Mouse (Mus musculus) layer of hippocampus, adult 2 months (tissue): ENCODE results near the gene Spi1. TPM values are rescaled to one million over a fixed set of nuclear protein-coding genes. Genes with fewer than 3 reads are reported as not detected.

ENCODE experiments used
- DNase-seq, 2 experiments: peaks; one replicate each; pipeline ENCODE4 v3.0.0; 2022; ENCODE audit warnings: low spot score in 2 of 2
- H3K27ac ChIP-seq: fragments of 200-600 bp; 2 replicates; pipeline ENCODE4 v1.8.1; 2022
- H3K4me3 ChIP-seq: fragments of 200-600 bp; 2 replicates; pipeline ENCODE4 v1.8.1; 2022; ENCODE audit warnings: mild to moderate bottlenecking
- CTCF ChIP-seq: fragments of 200-600 bp; conservative IDR thresholded peaks from 2 replicates; pipeline ENCODE4 v1.8.1; 2022; ENCODE audit warnings: antibody characterized with exemption, mild to moderate bottlenecking, moderate library complexity
- total RNA-seq, 2 experiments: library from RNA; stranded (reverse); gene quantifications; 2 replicates each; pipeline ENCODE4 v1.2.3; 2021

Spi1 gene
- total RNA-seq, 2 experiments from 2014 or later, result 2.4 to 5.4 TPM

DNA sequence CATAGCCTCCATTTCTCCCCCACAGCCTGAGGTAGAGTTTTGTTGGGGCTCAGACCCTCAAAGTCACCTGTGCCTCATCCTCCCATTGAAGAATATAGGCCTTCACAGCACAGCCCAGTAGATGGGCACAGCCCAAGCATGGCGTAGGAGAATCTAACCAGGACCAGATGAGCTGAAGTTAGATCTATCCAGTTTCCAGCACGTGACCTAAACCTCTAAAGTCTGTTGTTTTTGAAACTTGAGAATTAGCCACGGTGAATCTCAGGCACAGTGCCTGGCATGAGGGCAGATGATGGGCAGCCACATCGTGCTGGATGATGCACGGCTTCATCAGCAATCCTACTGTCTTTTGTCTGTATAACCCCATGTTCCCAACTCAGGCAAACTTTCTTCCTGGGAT lies 23.8 kb upstream of the Spi1 start:
- Histone ChIP-seq H3K4me3 (no peak overlapping the region), H3K27ac (no peak overlapping the region)
- DNase-seq, result no peak
- no peak for TF ChIP-seq CTCF

DNA sequence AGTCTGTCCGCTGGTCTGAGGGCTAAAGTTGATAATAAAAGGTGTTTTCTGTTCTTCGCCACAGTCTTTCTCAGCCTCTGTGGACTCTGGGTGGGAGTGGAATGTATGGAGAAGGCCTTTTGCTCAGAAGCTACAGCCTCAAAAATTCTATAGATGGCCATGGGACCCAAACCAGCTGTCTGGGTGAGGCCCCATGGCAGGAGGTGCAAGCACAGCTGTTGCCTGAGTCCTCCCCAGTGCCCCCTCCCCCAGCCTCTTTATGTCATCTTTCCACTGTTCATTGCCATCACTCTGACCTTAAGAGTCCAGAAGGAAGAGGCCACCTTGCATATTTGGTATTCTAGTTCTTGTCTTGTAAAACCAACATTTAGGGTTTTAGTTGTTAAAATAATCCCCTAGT lies 22.8 kb upstream of the Spi1 start:
- Histone ChIP-seq H3K27ac (0 out of 2 replicates have a peak overlapping the region, but pooled peaks have one; percentile 85), H3K4me3 (no peak overlapping the region)
- no peak for DNase-seq
- no peak for TF ChIP-seq CTCF

DNA sequence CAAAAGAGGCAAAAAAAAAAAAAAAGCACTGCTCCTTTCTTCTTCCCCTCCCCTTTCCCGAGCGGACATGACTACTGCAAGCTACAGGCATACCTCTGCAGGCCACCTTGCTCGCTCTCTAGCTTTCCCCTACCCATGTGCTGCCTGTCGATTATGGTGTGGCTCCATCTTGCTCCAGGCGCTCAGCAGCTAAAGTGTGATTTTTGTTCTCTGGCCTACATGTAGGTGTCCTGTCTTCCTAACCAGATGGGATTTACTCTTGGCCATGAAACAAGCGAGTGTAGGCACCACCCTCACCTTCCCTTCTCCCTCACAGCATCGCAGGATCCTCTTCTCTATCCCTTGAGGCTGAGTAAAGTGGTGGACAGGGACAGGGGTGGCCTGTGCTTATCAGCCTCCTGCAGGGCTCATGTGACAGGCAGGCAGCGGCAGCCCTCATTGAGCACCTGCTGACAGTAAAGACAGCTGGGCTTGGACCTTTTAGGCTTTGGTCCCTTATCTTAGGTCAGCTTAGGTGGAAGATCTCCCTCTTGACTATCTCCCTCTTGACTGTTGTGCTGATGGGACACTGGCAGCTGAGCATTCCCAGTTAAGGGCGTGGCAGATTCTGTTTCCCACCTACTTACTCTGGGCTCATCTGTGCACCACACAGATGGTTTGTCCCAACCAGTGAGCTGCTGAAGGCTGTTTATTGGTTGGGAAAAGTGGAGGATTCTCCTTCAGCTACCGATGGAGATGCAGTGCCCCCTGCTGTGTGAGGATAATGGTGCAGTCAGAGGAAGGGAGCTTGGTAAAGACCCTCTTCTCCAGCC lies 21.4 kb upstream of the Spi1 start:
- Histone ChIP-seq H3K4me3 (no peak overlapping the region), H3K27ac (peak overlapping the region; percentile 85)
- peak; percentile 87 for TF ChIP-seq CTCF
- DNase-seq, result peak; percentile 78 to 83

DNA sequence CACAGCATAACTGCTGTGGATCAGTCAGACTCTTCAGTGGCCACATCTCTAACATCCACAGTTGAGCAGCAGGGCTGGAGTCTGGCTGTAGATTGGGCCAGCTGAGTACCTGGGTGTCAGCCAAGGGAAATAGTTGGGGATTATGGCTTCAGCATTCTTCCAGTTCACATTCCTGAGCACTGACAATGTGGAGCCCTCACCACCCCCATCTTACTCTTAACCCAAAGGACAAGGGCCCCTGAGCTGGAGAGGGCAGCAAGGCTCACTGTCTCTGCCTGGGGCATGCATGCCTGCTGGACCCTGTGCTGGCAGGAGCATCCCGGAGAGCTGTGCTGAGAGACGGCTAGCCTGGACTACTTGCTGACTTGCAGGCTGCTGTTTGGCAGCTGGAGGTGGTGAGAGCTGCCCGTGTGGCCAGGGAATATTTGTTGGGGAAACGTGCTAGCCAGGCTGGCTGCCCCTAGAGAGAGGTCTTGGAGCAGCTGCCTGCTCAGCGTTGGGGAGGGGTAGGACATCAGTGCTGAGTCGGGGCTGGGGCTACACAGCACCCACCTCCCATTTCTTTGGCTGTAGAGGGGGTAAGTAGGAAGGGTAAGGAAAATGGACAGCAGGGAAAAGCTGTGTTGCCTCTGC lies 20.2 kb upstream of the Spi1 start:
- H3K4me3 ChIP-seq, result no peak overlapping the region
- DNase-seq, result no peak
- H3K27ac ChIP-seq, result peak overlapping the region; percentile 74
- TF ChIP-seq CTCF, result no peak

DNA sequence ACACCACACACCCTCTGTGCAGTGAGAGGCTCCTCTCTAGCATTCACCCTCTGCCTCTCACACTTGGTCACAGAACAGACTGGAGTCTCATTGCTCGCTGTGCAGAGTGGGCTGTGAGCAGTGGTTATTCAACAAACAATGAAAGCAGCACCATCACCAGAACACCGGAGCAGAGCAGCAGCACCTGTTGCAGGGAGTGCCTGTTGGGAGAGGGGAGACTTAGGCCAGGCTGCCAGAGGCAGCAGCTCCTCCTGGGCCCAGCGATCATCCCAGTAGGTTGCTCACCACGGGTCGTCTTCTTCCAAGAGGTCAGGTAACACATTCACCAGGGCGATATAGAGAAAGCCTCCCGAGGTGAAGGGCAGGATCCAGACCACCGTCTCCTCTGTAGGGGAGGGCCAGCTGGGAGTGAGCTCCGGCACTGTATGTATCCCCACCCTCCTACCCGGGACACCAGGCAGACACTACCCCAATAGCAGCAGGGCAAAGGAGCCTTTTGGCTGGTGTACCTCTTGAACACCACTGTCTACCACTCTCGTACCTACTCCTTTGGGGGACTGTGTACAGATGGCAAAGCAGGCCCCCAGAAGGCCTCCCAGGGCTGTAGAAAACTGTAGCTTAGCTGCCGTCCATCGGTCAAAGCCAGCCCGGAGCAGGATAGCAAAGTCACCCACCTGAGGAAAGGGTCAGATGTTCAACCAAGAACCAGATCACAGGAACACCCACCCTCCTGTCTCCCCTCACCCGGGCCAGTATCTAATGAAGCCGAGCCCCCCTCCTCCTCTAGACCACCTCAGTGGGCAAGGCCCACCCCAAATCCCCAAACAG lies 19.2 kb upstream of the Spi1 start:
- no peak for DNase-seq
- no peak overlapping the region for H3K4me3 ChIP-seq
- H3K27ac ChIP-seq, result peak overlapping the region; percentile 74; the same call in 1 of the 2 replicates
- TF ChIP-seq CTCF, result no peak

DNA sequence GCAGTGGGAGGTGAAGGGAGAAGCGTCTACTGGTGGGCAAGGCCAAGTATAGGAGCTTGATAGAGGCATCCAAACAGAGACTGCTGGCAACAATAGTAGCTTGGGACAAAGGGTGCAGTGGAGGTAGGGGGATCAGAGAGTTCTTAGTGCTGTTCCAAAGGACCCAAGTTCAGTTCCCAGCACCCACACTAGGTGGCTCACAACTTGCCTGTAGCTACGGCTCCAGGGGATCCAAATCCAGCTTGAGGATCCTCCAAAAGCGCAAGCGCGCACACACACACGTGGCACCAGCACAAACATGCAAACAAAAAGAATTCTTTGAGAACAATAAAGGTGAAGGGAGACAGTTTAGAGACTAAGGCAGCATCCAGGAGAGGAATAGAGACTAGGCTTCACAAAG lies 18.0 kb upstream of the Spi1 start:
- Histone ChIP-seq H3K27ac (0 out of 2 replicates have a peak overlapping the region, but pooled peaks have one; percentile 5), H3K4me3 (no peak overlapping the region)
- DNase-seq, result no peak
- TF ChIP-seq CTCF, result peak; percentile 55

DNA sequence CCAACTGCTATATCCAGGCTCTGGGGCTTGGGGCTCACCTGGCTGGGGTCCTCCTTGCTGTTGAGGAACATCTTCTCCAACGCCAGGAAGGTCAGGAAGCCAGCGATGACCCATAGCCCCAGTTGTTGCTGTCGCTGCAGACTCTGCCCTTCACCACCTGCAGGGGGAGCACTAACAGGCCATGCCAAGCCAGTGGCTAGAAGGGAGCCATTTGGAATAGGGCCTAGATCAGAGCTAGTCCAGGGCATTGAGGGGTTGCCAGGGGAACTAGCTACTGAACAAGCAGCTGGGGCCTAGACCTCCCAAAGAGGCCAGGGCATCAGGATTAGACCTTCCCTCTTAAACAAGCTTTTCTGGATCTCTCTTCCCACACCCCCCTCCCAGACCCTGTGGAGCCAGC lies 16.6 kb upstream of the Spi1 start:
- Histone ChIP-seq H3K4me3 (no peak overlapping the region), H3K27ac (peak overlapping the region; percentile 54)
- DNase-seq, result peak; percentile 61 to 62
- peak; percentile 88 for TF ChIP-seq CTCF

DNA sequence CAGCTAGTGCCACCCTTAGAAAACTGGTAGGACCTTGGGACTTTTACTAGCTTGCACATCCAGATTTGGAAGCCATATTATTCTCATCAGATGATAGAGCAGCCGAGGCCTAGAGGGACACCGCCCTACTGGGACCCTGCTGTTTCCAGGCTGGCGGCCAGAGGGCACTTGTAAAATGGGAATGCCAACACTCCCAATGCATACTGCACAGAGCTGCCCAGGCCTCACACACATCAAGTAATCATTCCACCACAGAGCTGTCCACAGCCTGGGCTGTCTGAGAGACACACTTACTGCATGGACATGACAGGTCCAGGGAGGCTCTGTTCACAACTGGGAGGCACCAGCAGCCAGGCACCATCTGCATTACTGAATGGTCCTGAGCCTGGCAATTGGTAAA lies 15.7 kb upstream of the Spi1 start:
- TF ChIP-seq CTCF, result no peak
- peak overlapping the region; percentile 54; the same call in 1 of the 2 replicates for H3K27ac ChIP-seq
- no peak overlapping the region for H3K4me3 ChIP-seq
- DNase-seq, result no peak

DNA sequence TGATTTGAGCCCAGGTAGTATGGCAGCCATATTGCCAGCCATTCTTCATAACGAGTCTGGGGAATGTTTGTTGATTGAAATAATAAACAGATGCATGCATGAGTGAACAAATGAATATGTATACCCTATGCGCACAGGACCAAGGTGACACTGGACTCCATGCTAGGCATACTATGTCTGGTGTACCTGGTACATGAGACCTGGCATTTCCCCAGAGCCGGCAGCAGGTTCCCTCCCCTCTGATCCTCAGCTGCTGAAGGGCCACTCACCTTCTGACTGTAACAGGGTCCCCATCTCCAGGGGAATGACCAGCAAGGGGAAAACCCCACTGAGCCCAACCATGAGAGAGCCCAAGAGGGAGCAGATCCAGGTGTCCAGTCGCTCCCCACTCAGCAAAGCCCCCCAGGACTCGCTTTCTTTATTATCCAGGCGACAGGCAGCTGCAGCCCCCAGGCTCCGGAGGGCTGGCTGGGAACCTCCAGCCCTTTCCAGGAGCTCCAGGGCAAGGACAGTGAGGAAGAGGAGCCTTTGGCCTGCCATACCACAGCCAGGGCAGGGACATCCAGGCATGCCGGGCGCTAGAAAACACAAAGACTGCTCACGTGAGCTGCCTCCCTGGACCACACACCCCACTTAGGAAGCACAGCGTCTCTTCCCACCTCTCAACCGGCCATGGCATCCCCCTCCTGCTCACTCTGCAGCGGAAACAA lies 13.9 kb upstream of the Spi1 start:
- no peak for DNase-seq
- no peak for TF ChIP-seq CTCF
- H3K4me3 ChIP-seq, result peak overlapping the region; percentile 89

DNA sequence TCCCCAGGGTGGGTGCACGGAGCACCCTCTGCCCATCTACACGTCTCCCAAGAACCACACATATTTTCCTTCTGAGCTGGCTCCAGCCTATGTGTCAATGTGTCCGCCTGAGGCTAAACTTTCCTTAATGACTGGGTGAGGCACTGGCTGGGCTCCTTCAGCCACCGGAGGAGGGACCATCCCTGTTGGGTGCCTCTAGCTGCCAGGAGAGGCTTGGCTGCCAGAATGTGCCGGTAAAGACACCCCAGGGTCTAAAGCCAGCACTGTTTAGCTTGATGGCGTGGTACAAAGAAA lies 13.4 kb upstream of the Spi1 start:
- Histone ChIP-seq H3K4me3 (peak overlapping the region; percentile 89), H3K27ac (peak overlapping the region; percentile 84)
- no peak for TF ChIP-seq CTCF
- no peak for DNase-seq

More for the DNA sequence above, 13.9 kb upstream of the Spi1 start:
- peak overlapping the region; percentile 84; the same call in 1 of the 2 replicates for H3K27ac ChIP-seq

DNA sequence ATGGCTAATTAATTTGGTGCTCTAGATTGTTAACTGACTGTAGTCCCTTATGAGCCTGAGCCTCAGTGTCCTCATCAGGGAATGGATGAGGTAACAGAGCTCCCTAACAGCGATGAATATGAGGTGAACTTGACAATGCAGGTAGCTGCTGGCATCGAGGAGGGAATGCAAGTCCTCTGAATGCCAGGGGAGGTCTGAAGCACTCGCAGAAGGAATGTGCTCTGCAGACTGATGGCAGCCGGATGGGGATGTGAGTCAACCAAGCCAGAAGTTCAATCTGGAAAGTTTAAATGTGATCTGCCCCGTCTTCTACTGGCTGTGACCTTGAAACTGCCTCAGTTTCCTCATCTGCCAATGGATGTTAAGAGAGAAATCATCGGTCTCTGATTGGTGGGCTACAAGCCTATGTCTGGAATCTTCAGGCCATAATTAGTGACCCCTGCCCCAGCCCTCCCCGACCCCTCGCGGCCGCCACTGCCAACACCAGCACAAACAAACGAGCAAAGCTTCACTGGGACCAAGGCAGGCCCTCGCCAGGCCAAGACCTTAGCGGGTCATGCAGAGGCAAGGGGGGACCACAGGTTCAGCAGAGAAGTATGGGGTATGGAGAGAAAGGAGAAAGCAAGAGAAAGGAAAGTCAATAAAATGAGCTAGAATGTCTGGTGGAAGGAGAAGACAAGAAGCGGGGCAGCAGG lies 12.7 kb upstream of the Spi1 start:
- no peak for TF ChIP-seq CTCF
- Histone ChIP-seq H3K4me3 (peak overlapping the region; percentile 89), H3K27ac (peak overlapping the region; percentile 84)
- no peak for DNase-seq
